ENCODE assay signal across 17 mouse cellular contexts in the genomic region with DNA sequence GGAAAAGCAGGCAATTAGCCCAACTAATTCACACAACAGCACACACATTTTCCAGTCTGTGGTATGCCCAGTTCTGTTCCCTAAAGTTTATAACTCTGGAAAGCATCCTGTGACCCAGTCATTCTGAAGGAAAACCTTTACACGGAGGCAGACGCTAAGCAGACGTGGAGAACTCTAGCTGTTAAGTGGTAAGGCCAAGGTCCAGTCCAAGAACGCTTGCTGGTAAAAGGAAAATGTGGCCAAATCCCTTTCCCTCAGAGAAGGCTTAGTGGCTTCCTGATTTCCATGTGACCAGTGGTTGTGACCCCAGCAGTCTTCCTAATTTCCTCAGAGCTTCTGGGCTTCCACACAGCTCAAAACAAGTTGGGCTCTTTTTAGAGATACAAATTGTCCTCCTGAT. TPM values are rescaled to one million over a fixed set of nuclear protein-coding genes. Genes with fewer than 3 reads are reported as not detected.
DNase-seq lines count a peak whose midpoint lies in the region; ATAC-seq and TF ChIP-seq lines count a peak whose summit lies in the region.
"Had no signal": no experiment of that assay in that cellular context is flagged by ENCODE, and none has a peak within 500 bp of the region (broad histone marks: within the 10 kb centered on the region; RNA-seq: fewer than 3 reads in every experiment).

No protein-coding gene starts in this region.

- no peak for ATAC-seq in heart, embryonic 13.5 days (ENCODE audit: extremely low read depth, insufficient number of reproducible peaks, low FRiP score, low TSS enrichment)
- no peak for ATAC-seq in midbrain, embryonic 13.5 days
- ATAC-seq in midbrain, embryonic 15.5 days (replicated peaks): no peak
- ATAC-seq in stomach, postnatal 0 days (ENCODE audit: low FRiP score, low TSS enrichment): no peak
- ATAC-seq: intestine, embryonic 15.5 days had no signal

- no peak overlapping the region for H3K4me3 ChIP-seq in heart, embryonic 13.5 days
- no peak overlapping the region for H3K4me3 ChIP-seq in midbrain, embryonic 13.5 days (replicated peaks)
- H3K4me3 ChIP-seq in midbrain, embryonic 15.5 days: no peak overlapping the region
- no peak overlapping the region for H3K4me3 ChIP-seq in kidney, adult 2 months (ENCODE audit: insufficient read depth, low read depth, low read length)
- no peak overlapping the region for H3K4me3 ChIP-seq in stomach, postnatal 0 days (ENCODE audit: low read depth, low read length)
- H3K4me3 ChIP-seq: intestine, embryonic 15.5 days had no signal

- 43% methylated on average over 4 of the region's 4 CpGs for WGBS in heart, embryonic 13.5 days
- 52% methylated on average over 4 of the region's 4 CpGs for WGBS in midbrain, embryonic 13.5 days
- 54% methylated on average over 4 of the region's 4 CpGs for WGBS in midbrain, embryonic 15.5 days
- 21% methylated on average over 4 of the region's 4 CpGs for WGBS in kidney, adult 2 months
- WGBS in stomach, postnatal 0 days: 50% methylated on average over 4 of the region's 4 CpGs

- H3K36me3 ChIP-seq in heart, embryonic 13.5 days: no peaks in the 10 kb centered on the region
- no peaks in the 10 kb centered on the region for H3K36me3 ChIP-seq in midbrain, embryonic 13.5 days
- H3K36me3 ChIP-seq in midbrain, embryonic 15.5 days (replicated peaks): no peaks in the 10 kb centered on the region
- H3K36me3 ChIP-seq in kidney, adult 2 months (ENCODE audit: control insufficient read depth, insufficient read depth, low read length): no peaks in the 10 kb centered on the region
- no peaks in the 10 kb centered on the region for H3K36me3 ChIP-seq in stomach, postnatal 0 days (ENCODE audit: control insufficient read depth, insufficient read depth, low read length)
- H3K36me3 ChIP-seq: intestine, embryonic 15.5 days had no signal

- peak overlapping the region; percentile 30; the same call in 1 of the 2 replicates for H3K4me2 ChIP-seq in heart, embryonic 13.5 days
- H3K4me2 ChIP-seq in midbrain, embryonic 13.5 days (replicated peaks): no peak overlapping the region
- H3K4me2 ChIP-seq in midbrain, embryonic 15.5 days: no peak overlapping the region
- no peak overlapping the region for H3K4me2 ChIP-seq in stomach, postnatal 0 days (replicated peaks; ENCODE audit: low read depth)
- H3K4me2 ChIP-seq: intestine, embryonic 15.5 days; lung, embryonic 14.5 days had no signal

- peaks cover 32% of the 10 kb centered on the region for H3K4me1 ChIP-seq in heart, embryonic 13.5 days
- peaks cover 31% of the 10 kb centered on the region for H3K4me1 ChIP-seq in midbrain, embryonic 13.5 days (replicated peaks)
- H3K4me1 ChIP-seq in midbrain, embryonic 15.5 days: peaks cover 20% of the 10 kb centered on the region
- H3K4me1 ChIP-seq in kidney, adult 2 months (ENCODE audit: control insufficient read depth, insufficient read depth, low read length): peaks cover 16% of the 10 kb centered on the region
- no peaks in the 10 kb centered on the region for H3K4me1 ChIP-seq in stomach, postnatal 0 days (replicated peaks; ENCODE audit: control insufficient read depth, insufficient read depth)
- H3K4me1 ChIP-seq: intestine, embryonic 15.5 days had no signal

- TF ChIP-seq CTCF in kidney, adult 2 months (conservative IDR thresholded peaks at IDR 0.05; ENCODE audit: insufficient read depth, insufficient read length, low read depth, low read length): no peak
- no peak for TF ChIP-seq CTCF in stomach, postnatal 0 days (IDR thresholded peaks at IDR 0.05; ENCODE audit: low read depth)

- H3K27me3 ChIP-seq in heart, embryonic 13.5 days (replicated peaks): no peaks in the 10 kb centered on the region
- H3K27me3 ChIP-seq in midbrain, embryonic 13.5 days: no peaks in the 10 kb centered on the region
- no peaks in the 10 kb centered on the region for H3K27me3 ChIP-seq in midbrain, embryonic 15.5 days (replicated peaks)
- no peaks in the 10 kb centered on the region for H3K27me3 ChIP-seq in kidney, adult 2 months (replicated peaks; ENCODE audit: control insufficient read depth, insufficient read depth, low read length)
- no peaks in the 10 kb centered on the region for H3K27me3 ChIP-seq in stomach, postnatal 0 days (ENCODE audit: control insufficient read depth, insufficient read depth, low read length)
- H3K27me3 ChIP-seq: intestine, embryonic 15.5 days had no signal

- peak overlapping the region; percentile 35; the same call in 1 of the 2 replicates for H3K9ac ChIP-seq in heart, embryonic 13.5 days
- H3K9ac ChIP-seq in midbrain, embryonic 13.5 days (replicated peaks): no peak overlapping the region
- H3K9ac ChIP-seq in midbrain, embryonic 15.5 days: no peak overlapping the region
- H3K9ac ChIP-seq in stomach, postnatal 0 days (ENCODE audit: low read length): no peak overlapping the region
- H3K9ac ChIP-seq: intestine, embryonic 15.5 days; lung, embryonic 14.5 days had no signal

- TF ChIP-seq POLR2A in kidney, adult 2 months (IDR thresholded peaks at IDR 0.05; ENCODE audit: low read depth, low read length): no peak

- H3K9me3 ChIP-seq in heart, embryonic 13.5 days: no peaks in the 10 kb centered on the region
- no peaks in the 10 kb centered on the region for H3K9me3 ChIP-seq in midbrain, embryonic 13.5 days
- no peaks in the 10 kb centered on the region for H3K9me3 ChIP-seq in midbrain, embryonic 15.5 days
- no peaks in the 10 kb centered on the region for H3K9me3 ChIP-seq in stomach, postnatal 0 days (ENCODE audit: control insufficient read depth, low read length)
- H3K9me3 ChIP-seq: intestine, embryonic 15.5 days had no signal

- DNase-seq in heart, postnatal 4 days: no peak
- peak; percentile 78 for DNase-seq in kidney, adult 2 months
- DNase-seq in stomach, postnatal 0 days (ENCODE audit: low spot score): no peak
- DNase-seq in cerebellum, adult 9-10 months: no peak
- DNase-seq in frontal cortex, adult 2 months (ENCODE audit: extremely low spot score in 1 of 2, low spot score in 1 of 2): no peak
- DNase-seq: cerebellum, postnatal 25 days; gastrocnemius, postnatal 10 days; lung, embryonic 14.5 days; thymus, postnatal 25 days had no signal

- TF ChIP-seq EP300 in stomach, postnatal 0 days (optimal IDR thresholded peaks at IDR 0.05): no peak

- peak overlapping the region; percentile 80 for H3K27ac ChIP-seq in heart, embryonic 13.5 days (replicated peaks)
- 0 out of 2 replicates have a peak overlapping the region, but pooled peaks have one; percentile 67 for H3K27ac ChIP-seq in midbrain, embryonic 13.5 days
- H3K27ac ChIP-seq in midbrain, embryonic 15.5 days: no peak overlapping the region
- peak overlapping the region; percentile 64 for H3K27ac ChIP-seq in kidney, adult 2 months (ENCODE audit: insufficient read depth, low read depth, low read length)
- H3K27ac ChIP-seq in stomach, postnatal 0 days (replicated peaks): peak overlapping the region; percentile 63
- H3K27ac ChIP-seq: intestine, embryonic 15.5 days had no signal

RNA-seq across cellular contexts. Expression of a gene that starts 11.3 kb away (rescaled TPM):
- 4.1 and 4.7 TPM in 2 replicates for polyA plus RNA-seq in heart, embryonic 13.5 days (2015; fragmentation: Nextera tagmentation; extraction: Ambion mirVana)
- 1 to 10 TPM; 4.7 to 5.2 TPM for total RNA-seq in heart, postnatal 4 days (2021)
- 6.0 and 13.4 TPM in 2 replicates for polyA plus RNA-seq in midbrain, embryonic 13.5 days (2015; fragmentation: Nextera tagmentation; extraction: Ambion mirVana)
- 16.6 and 19.2 TPM in 2 replicates for polyA plus RNA-seq in midbrain, embryonic 15.5 days (2015; fragmentation: Nextera tagmentation; extraction: Ambion mirVana)
- 16.0 and 19.2 TPM in 2 replicates for polyA plus RNA-seq in kidney, adult 2 months (2012; rRNA removed)
- polyA plus RNA-seq in stomach, postnatal 0 days (2015; fragmentation: Nextera tagmentation; extraction: Ambion mirVana): 1.7 and 2.1 TPM in 2 replicates
- 182 and 214 TPM in 2 replicates for polyA plus RNA-seq in frontal cortex, adult 2 months (2012; rRNA removed)
- total RNA-seq: megakaryocyte-erythroid progenitor cell, adult 5-6 weeks had no signal

RNA-seq across cellular contexts. Expression of a gene that starts 47.2 kb away (rescaled TPM):
- 0.06 and 0.07 TPM in 2 replicates for polyA plus RNA-seq in heart, embryonic 13.5 days (2015; fragmentation: Nextera tagmentation; extraction: Ambion mirVana)
- under 1 TPM; 0.21 to 0.61 TPM for total RNA-seq in heart, postnatal 4 days (2021)
- 1.4 and 1.8 TPM in 2 replicates for polyA plus RNA-seq in midbrain, embryonic 13.5 days (2015; fragmentation: Nextera tagmentation; extraction: Ambion mirVana)
- polyA plus RNA-seq in midbrain, embryonic 15.5 days (2015; fragmentation: Nextera tagmentation; extraction: Ambion mirVana): 8.8 and 9.1 TPM in 2 replicates
- 0.20 and 0.78 TPM in 2 replicates for polyA plus RNA-seq in kidney, adult 2 months (2012; rRNA removed)
- polyA plus RNA-seq in stomach, postnatal 0 days (2015; fragmentation: Nextera tagmentation; extraction: Ambion mirVana): 0.12 and 0.17 TPM in 2 replicates
- polyA plus RNA-seq in frontal cortex, adult 2 months (2012; rRNA removed): 45.5 and 50.1 TPM in 2 replicates
- total RNA-seq: megakaryocyte-erythroid progenitor cell, adult 5-6 weeks; MEL had no signal
- polyA plus RNA-seq: C2C12 had no signal

RNA-seq across cellular contexts. Expression of a gene that starts 48.3 kb away (rescaled TPM):
- not detected in 2 replicates for polyA plus RNA-seq in heart, embryonic 13.5 days (2015; fragmentation: Nextera tagmentation; extraction: Ambion mirVana)
- not detected for total RNA-seq in heart, postnatal 4 days (2021)
- not detected in 2 replicates for polyA plus RNA-seq in midbrain, embryonic 13.5 days (2015; fragmentation: Nextera tagmentation; extraction: Ambion mirVana)
- not detected in 2 replicates for polyA plus RNA-seq in midbrain, embryonic 15.5 days (2015; fragmentation: Nextera tagmentation; extraction: Ambion mirVana)
- 0.06 TPM in 1 of 2 replicates, not detected in the other for polyA plus RNA-seq in kidney, adult 2 months (2012; rRNA removed)
- not detected in 2 replicates for polyA plus RNA-seq in stomach, postnatal 0 days (2015; fragmentation: Nextera tagmentation; extraction: Ambion mirVana)
- 0.13 and 0.26 TPM in 2 replicates for polyA plus RNA-seq in frontal cortex, adult 2 months (2012; rRNA removed)
- total RNA-seq: gastrocnemius, postnatal 10 days; megakaryocyte-erythroid progenitor cell, adult 5-6 weeks; MEL had no signal
- polyA plus RNA-seq: C2C12; intestine, embryonic 15.5 days; lung, embryonic 14.5 days; neural tube, embryonic 14.5 days had no signal
